Mouse (Mus musculus) ZHBTc4 (cell line): ENCODE measurements around the gene Mtmr2.
A peak's percentile ranks its signal among the peaks of the same experiment; 100 is the strongest.
"Not testable (repeated sequence)": the region's sequence is repeated elsewhere in the genome, so short reads cannot be mapped to it uniquely, and the experiment has no call there.

Experiments used
- DNase-seq: peaks from one replicate; pipeline ENCODE4 v3.0.0-alpha.2; 2011; ENCODE audit warnings: low read depth, low spot score

Gene Mtmr2

GRCm38 (mm10) chr9:13748404-13748797 lies at the start of gene Mtmr2:
Gene Mtmr2 (plus strand): TSS chr9:13748410.
- DNase-seq: no peak

- DNase-seq: peak; percentile 92
These were observed 49.0 kb upstream of the Mtmr2 start for GRCm38 (mm10) chr9:13699061-13699780.

GRCm38 (mm10) chr9:13699781-13700116 lies 48.5 kb upstream of the Mtmr2 start:
- DNase-seq: no peak

GRCm38 (mm10) chr9:13701773-13702172 lies 46.4 kb upstream of the Mtmr2 start:
- DNase-seq: no peak

GRCm38 (mm10) chr9:13703100-13703499 lies 45.1 kb upstream of the Mtmr2 start:
- no peak for DNase-seq

- DNase-seq: no peak
These were observed 43.3 kb upstream of the Mtmr2 start for GRCm38 (mm10) chr9:13704917-13705316.

GRCm38 (mm10) chr9:13707066-13707555 lies 41.1 kb upstream of the Mtmr2 start:
- DNase-seq: no peak

- DNase-seq: no peak
These were observed 38.8 kb upstream of the Mtmr2 start for GRCm38 (mm10) chr9:13709436-13709835.

GRCm38 (mm10) chr9:13715891-13716290 lies 32.3 kb upstream of the Mtmr2 start:
- DNase-seq: not testable (repeated sequence)

- DNase-seq: peak; percentile 85
These were observed 31.7 kb upstream of the Mtmr2 start for GRCm38 (mm10) chr9:13716316-13717099.

- DNase-seq: peak; percentile 95
These were observed 826 bp downstream of the Mtmr2 start for GRCm38 (mm10) chr9:13748798-13749674.

GRCm38 (mm10) chr9:13749675-13749998 lies 1.4 kb downstream of the Mtmr2 start:
- DNase-seq: peak; percentile 52

GRCm38 (mm10) chr9:13752543-13752942 lies 4.3 kb downstream of the Mtmr2 start:
- DNase-seq: no peak

GRCm38 (mm10) chr9:13760430-13760829 lies 12.2 kb downstream of the Mtmr2 start:
- DNase-seq: no peak

- DNase-seq: no peak
These were observed 17.4 kb downstream of the Mtmr2 start for GRCm38 (mm10) chr9:13765624-13766023.

GRCm38 (mm10) chr9:13766570-13766969 lies 18.4 kb downstream of the Mtmr2 start:
- no peak for DNase-seq

- DNase-seq: no peak
These were observed 26.5 kb downstream of the Mtmr2 start for GRCm38 (mm10) chr9:13774732-13775131.

GRCm38 (mm10) chr9:13781985-13782384 lies 33.8 kb downstream of the Mtmr2 start:
- DNase-seq: no peak

- not testable (repeated sequence) for DNase-seq
These were observed 42.7 kb downstream of the Mtmr2 start for GRCm38 (mm10) chr9:13790864-13791263.

GRCm38 (mm10) chr9:13794302-13794701 lies 46.1 kb downstream of the Mtmr2 start:
- DNase-seq: no peak

- no peak for DNase-seq
These were observed 46.5 kb downstream of the Mtmr2 start for GRCm38 (mm10) chr9:13794756-13795155.

GRCm38 (mm10) chr9:13804480-13804879 lies 56.3 kb downstream of the Mtmr2 start:
- DNase-seq: no peak
